Comparison of ENCODE assay signal across 8 mouse cellular contexts in genomic region chr9:95699273-95699672, GRCm38 (mm10). TPM values are rescaled to one million over a fixed set of nuclear protein-coding genes. Genes with fewer than 3 reads are reported as not detected.
"Had no signal": no experiment of that assay in that cellular context is flagged by ENCODE, and none has a peak within 500 bp of the region (broad histone marks: within the 10 kb centered on the region; RNA-seq: fewer than 3 reads in every experiment).

No protein-coding gene starts in this region.

- DNase-seq: kidney, adult 2 months; kidney, postnatal 14 days; liver; lung, adult 2 months; lung, postnatal 4 days; right cerebral cortex, postnatal 14 days; thymus, postnatal 36 days had no signal

RNA-seq across cellular contexts. Expression of gene Trpc1, which starts 50.9 kb away (rescaled TPM):
- total RNA-seq: megakaryocyte, adult 5-6 weeks had no signal
